Mouse (Mus musculus): ENCODE results near the gene Secisbp2l. TPM values are rescaled to one million over a fixed set of nuclear protein-coding genes. Genes with fewer than 3 reads are reported as not detected.

The Secisbp2l gene
- 62.2 and 73.1 TPM in 2 replicates for total RNA-seq (2021)
- long read RNA-seq, full-length matches to known transcripts = 3 of 21 reads
- long read RNA-seq, partial matches to known transcripts = 3 of 21 reads
- long read RNA-seq, other reads (novel, unspliced or antisense) = 15 of 21 reads

GRCm38 (mm10) chr2:125782719-125783109 is at the start of gene Secisbp2l:
Gene Secisbp2l (minus strand): TSS chr2:125782870.
- DNase-seq = peak; percentile 97

- DNase-seq = no peak
Measured at GRCm38 (mm10) chr2:125829924-125830323, 47.3 kb upstream of the Secisbp2l start.

- DNase-seq = no peak
Measured at GRCm38 (mm10) chr2:125827898-125828297, 45.2 kb upstream of the Secisbp2l start.

GRCm38 (mm10) chr2:125826201-125826600 is 43.5 kb upstream of the Secisbp2l start:
- DNase-seq = no peak

GRCm38 (mm10) chr2:125820397-125820796 is 37.7 kb upstream of the Secisbp2l start:
- no peak for DNase-seq

- no peak for DNase-seq
Measured at GRCm38 (mm10) chr2:125813972-125814595, 31.4 kb upstream of the Secisbp2l start.

GRCm38 (mm10) chr2:125811332-125811731 is 28.7 kb upstream of the Secisbp2l start:
- DNase-seq = no peak

- no peak for DNase-seq
Measured at GRCm38 (mm10) chr2:125809551-125809950, 26.9 kb upstream of the Secisbp2l start.

GRCm38 (mm10) chr2:125805826-125806225 is 23.2 kb upstream of the Secisbp2l start:
- no peak for DNase-seq

- DNase-seq = no peak
Measured at GRCm38 (mm10) chr2:125801947-125802346, 19.3 kb upstream of the Secisbp2l start.

- no peak for DNase-seq
Measured at GRCm38 (mm10) chr2:125801038-125801437, 18.4 kb upstream of the Secisbp2l start.

- DNase-seq = peak; percentile 25
Measured at GRCm38 (mm10) chr2:125800428-125800827, 17.8 kb upstream of the Secisbp2l start.

GRCm38 (mm10) chr2:125797872-125798271 is 15.2 kb upstream of the Secisbp2l start:
- DNase-seq = no peak

GRCm38 (mm10) chr2:125795118-125795517 is 12.4 kb upstream of the Secisbp2l start:
- DNase-seq = no peak

GRCm38 (mm10) chr2:125794166-125794565 is 11.5 kb upstream of the Secisbp2l start:
- no peak for DNase-seq

- no peak for DNase-seq
Measured at GRCm38 (mm10) chr2:125792879-125793261, 10.2 kb upstream of the Secisbp2l start.

GRCm38 (mm10) chr2:125792144-125792878 is 9.6 kb upstream of the Secisbp2l start:
- DNase-seq = no peak

GRCm38 (mm10) chr2:125791485-125791885 is 8.8 kb upstream of the Secisbp2l start:
- no peak for DNase-seq

GRCm38 (mm10) chr2:125790242-125790641 is 7.6 kb upstream of the Secisbp2l start:
- no peak for DNase-seq

- DNase-seq = no peak
Measured at GRCm38 (mm10) chr2:125789265-125789664, 6.6 kb upstream of the Secisbp2l start.

GRCm38 (mm10) chr2:125788785-125789184 is 6.1 kb upstream of the Secisbp2l start:
- DNase-seq = no peak

- DNase-seq = no peak
Measured at GRCm38 (mm10) chr2:125788351-125788750, 5.7 kb upstream of the Secisbp2l start.

- no peak for DNase-seq
Measured at GRCm38 (mm10) chr2:125785021-125785420, 2.4 kb upstream of the Secisbp2l start.

- no peak for DNase-seq
Measured at GRCm38 (mm10) chr2:125784392-125784791, 1.7 kb upstream of the Secisbp2l start.
